Mouse (Mus musculus) layer of hippocampus, adult 2 months (tissue): ENCODE data around the gene Adamtsl2. TPM values are rescaled to one million over a fixed set of nuclear protein-coding genes. Genes with fewer than 3 reads are reported as not detected.

Experiments
- DNase-seq, 2 experiments: peaks; one replicate each; pipeline ENCODE4 v3.0.0; 2022; ENCODE audit warnings: low spot score in 2 of 2
- H3K27ac ChIP-seq: fragments of 200-600 bp; 2 replicates; pipeline ENCODE4 v1.8.1; 2022
- H3K4me3 ChIP-seq: fragments of 200-600 bp; 2 replicates; pipeline ENCODE4 v1.8.1; 2022; ENCODE audit warnings: mild to moderate bottlenecking
- CTCF ChIP-seq: fragments of 200-600 bp; conservative IDR thresholded peaks from 2 replicates; pipeline ENCODE4 v1.8.1; 2022; ENCODE audit warnings: antibody characterized with exemption, mild to moderate bottlenecking, moderate library complexity
- total RNA-seq, 2 experiments: library from RNA; stranded (reverse); gene quantifications; 2 replicates each; pipeline ENCODE4 v1.2.3; 2021

Gene Adamtsl2
- total RNA-seq, 2 experiments from 2014 or later: 12.8 to 18.1 TPM

DNA sequence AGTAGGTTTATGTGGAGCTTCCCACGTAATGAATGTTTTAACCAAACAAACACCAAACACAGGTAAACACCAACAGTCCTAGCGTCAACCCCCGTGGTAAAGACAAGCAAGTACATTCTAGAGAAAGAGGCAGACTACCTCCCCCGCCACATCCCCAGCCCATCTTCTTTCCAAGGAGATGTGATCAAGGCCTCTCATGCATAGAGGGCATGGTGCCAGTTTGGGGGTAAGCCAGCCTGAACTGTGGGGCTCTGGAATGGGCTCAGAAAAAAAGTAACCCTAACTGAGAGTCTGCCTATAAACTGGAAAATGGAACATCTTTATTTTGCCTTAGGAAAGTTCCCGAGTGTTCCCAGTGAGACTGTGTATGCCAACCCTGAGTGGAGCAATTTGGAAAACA, 56.8 kb downstream of the Adamtsl2 start:
- DNase-seq: no peak
- TF ChIP-seq CTCF: no peak
- no peak overlapping the region for H3K27ac ChIP-seq
- H3K4me3 ChIP-seq: no peak overlapping the region; the same call in 1 of the 2 replicates

DNA sequence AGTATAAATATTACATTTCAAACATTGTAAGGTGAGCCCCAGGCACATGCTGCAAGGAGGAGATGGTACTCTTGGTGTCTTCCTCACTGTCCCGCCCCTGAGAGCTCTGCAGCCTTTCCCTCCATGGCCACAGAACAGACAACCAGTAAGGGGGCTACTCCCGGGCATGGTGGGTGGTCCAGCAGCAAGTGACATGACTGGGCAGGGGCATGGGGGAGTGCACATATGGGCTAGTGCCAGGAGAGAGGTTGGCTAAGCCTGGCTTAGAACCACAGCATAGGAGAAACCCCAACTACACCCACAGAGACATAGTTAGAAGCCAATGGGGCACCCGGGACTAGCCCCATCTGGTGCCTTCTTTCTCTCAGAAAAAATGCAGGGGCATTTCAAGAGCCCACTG, 57.2 kb downstream of the Adamtsl2 start:
- Histone ChIP-seq H3K4me3 (no peak overlapping the region; the same call in 1 of the 2 replicates), H3K27ac (no peak overlapping the region; the same call in 1 of the 2 replicates)
- DNase-seq: no peak
- no peak for TF ChIP-seq CTCF

DNA sequence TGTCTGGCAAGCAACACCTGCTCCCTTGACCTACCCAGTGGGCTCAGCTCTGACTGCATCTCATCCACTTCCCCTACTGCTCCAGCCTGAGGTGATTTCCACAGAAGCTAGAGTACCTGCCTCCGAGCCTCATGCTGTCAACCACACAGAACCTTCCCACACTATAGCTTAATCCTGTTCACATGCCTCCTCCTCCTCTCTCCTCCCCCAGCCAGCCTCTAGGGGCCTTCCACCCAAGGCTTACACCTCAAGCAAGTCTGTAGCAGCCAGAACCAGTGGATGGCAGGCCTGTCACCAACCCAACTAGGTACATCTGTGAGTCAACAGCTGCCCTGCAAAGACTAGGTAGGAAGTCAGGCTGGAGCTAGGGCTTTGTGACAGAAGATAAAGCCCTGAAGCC, 57.6 kb downstream of the Adamtsl2 start:
- no peak for TF ChIP-seq CTCF
- Histone ChIP-seq H3K27ac (peak overlapping the region; percentile 33; the same call in 1 of the 2 replicates), H3K4me3 (peak overlapping the region; percentile 20; the same call in 1 of the 2 replicates)
- DNase-seq: no peak

DNA sequence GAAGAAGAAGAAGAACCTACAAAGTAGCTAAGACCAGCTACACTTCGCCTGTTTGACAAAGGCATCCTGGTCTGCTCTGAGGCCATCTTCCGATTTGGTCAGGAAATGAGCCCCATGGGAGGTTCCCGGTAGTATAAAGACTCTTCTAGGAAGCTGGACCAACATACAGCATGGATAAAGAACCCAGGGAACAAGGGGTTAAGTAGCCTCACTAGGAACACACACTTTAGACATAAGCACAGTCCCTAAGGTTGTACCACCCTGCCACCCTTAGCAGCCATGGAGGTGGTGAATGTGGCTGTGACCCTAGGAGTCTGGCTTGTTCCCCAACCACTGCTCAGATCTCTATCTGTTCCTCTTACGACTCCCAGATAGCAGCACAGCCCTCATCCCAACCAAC, 59.2 kb downstream of the Adamtsl2 start:
- no peak for DNase-seq
- Histone ChIP-seq H3K4me3 (peak overlapping the region; percentile 27), H3K27ac (no peak overlapping the region)
- no peak for TF ChIP-seq CTCF

DNA sequence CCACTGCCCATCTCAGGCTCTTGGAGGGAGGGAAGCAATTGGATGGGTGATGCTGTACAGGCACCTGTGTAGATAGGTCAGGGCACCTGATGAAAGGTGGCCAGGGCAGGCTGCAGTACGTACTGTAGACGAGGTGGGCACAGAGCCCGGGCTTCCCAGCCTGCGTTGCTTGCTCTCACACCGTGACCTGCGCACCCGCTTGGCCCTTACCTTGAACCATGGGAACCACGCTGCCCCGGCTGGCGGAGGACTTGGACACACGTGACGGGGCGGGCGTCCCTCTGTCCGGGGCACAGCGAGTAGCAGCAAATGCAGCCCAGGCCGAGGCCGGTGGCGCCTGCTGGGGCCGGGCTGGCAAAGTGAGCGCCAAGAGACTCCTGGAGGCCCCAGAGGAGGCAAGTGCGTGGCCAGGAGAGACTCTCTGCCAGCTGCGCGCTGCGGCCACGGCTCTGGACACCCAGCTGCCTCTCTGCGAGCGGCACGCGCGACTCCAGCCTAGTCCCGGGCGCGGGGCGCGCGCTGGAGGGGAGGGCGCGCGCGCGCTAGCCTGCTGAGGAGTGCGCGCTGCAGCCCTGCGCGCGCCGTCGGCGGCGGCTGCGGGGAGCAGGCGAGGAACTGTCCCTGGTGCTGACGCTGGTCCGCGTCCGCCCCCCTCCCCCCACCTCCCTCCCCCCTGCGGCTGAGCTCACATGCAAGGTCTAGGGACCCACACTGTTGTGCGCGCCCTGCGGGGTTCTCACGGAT, 62.9 kb downstream of the Adamtsl2 start, which contains the start of gene Fam163b:
Gene Fam163b (minus strand): TSS at position 542 of the 744 bp plus-strand sequence.
- Histone ChIP-seq H3K4me3 (peak within 1 kb of the TSS; percentile 75), H3K27ac (peak within 1 kb of the TSS; percentile 95)
- no peak for TF ChIP-seq CTCF
- DNase-seq: peak in 1 of 2 experiments; percentile 55

DNA sequence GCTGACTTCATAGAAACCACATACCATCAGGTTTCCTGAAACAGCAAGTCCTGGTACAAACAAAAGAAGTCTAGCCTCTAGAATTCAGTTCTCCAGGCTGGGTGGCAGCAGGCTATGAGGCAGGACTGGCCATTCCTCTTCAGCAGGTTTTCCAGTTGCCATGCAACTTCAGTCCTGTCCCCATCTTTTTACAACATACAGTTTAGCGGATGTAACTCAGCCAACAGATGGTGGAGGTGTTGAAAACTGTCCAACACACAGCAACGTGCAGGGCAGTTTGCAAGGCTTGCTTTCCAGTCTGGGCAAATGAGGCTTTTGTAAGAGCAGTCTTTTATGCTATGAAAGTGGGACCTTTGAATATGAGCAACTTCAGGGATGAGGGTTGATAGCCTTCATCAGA, 65.8 kb downstream of the Adamtsl2 start:
- DNase-seq: no peak
- peak overlapping the region; percentile 36; the same call in 1 of the 2 replicates for H3K27ac ChIP-seq
- no peak overlapping the region for H3K4me3 ChIP-seq

DNA sequence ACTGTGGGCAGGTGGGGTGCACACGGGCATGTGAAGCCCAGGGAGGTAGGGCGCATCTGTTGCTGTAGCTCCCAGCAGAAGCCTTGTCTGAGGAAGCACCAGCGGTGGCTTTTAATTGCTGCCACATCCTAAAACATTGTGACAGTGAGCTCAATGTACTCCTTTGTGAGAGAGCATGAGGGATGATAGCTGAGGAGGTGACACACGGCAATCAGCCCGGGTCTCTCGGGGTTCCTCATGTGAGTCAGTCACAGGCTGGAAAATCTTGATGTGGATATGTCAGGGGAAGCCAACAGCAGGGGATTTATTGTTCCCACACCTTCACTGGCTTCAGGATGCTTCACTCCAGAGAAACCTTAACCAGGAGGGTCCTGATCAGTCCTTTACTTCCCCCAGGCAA, 67.7 kb downstream of the Adamtsl2 start:
- no peak overlapping the region for H3K27ac ChIP-seq
- DNase-seq: no peak
- TF ChIP-seq CTCF: no peak

More for the DNA sequence above, 65.8 kb downstream of the Adamtsl2 start:
- no peak for TF ChIP-seq CTCF

DNA sequence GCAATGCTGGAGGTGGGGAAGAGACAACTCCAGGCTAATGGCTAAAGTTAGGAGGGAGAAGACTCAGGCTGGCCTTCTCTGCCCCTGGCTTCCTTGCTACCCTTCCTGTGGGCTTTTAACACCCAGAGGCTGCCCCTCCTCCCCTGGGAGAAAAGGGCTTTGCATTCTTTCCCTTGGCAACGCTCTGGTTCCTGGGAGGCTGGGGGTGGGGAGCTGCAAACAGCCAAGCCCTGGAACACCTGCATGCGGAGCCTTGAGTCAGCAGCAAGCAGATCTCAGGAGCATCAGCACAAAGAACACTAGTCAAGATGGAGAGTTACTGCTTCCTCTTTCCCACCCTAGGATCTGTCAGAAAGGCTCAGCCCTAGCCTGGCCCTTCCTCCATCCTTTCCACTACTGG, 70.3 kb downstream of the Adamtsl2 start:
- H3K4me3 ChIP-seq: no peak overlapping the region
- H3K27ac ChIP-seq: no peak overlapping the region
- no peak for DNase-seq
- no peak for TF ChIP-seq CTCF

More for the DNA sequence above, 67.7 kb downstream of the Adamtsl2 start:
- H3K4me3 ChIP-seq: no peak overlapping the region

DNA sequence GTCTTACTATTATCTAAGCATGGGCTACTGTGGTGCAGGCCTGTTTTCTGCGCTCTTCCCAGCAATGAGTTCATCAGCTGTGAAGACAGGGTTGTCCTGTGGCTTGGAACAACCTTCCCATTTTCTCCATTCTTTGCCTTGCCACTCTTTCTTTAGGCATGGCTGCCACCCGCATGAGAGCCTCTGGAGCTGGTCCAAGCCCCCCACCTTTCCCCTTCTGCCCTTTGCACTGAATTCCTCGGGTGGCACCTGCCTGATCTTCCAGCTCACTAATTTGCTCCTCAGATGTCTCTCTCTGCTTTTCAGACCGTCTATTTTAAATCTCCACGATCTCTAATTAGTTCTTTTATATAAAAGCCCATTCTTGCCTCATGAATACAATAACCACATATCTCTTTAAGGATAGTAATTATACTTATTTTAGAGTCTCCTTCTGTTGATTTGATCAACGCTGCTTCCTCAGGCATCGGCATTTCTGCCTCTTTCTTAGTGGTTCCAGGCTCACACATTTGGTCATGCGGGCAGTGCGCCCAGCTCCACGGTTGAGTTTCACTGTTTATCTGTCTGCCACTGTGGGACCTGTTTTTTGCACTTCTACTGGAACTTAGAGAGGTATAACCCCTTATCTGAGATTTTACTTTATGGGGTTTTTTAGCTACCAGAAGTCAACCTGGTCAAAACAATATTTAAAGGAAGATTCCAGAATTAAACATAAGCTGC, 75.4 kb downstream of the Adamtsl2 start:
- TF ChIP-seq CTCF: no peak
- H3K27ac ChIP-seq: no peak overlapping the region
- no peak overlapping the region for H3K4me3 ChIP-seq
- no peak for DNase-seq

DNA sequence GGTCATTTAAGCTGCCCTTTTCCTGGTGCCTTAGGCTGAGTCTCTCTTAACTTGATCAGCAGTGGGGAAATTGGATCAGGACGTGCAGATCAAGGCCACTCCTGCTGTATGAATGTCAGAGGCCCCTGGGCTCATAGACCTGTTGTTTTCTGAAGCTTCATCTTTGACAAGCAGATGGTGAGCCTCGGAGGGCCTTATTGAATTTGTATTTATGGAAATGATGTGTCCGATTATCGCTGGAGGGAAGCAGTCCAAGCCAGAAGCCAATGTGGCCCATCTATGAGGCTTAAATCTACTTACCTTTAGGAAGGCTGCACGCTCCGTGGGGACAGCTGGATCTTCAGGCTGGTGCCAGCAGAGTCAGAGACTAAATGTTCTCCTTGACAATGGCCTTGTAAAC, 77.4 kb downstream of the Adamtsl2 start:
- DNase-seq: no peak
- H3K4me3 ChIP-seq: no peak overlapping the region
- TF ChIP-seq CTCF: no peak
- H3K27ac ChIP-seq: no peak overlapping the region

Other genes with a start within 250 kb of the Adamtsl2 start
- gene Abo, start 214.4 kb upstream of the Adamtsl2 start, total RNA-seq: not detected
- 10 to 100 TPM; 24.3 to 27.6 TPM for gene Surf6, start 176.5 kb upstream of the Adamtsl2 start, total RNA-seq
- gene Med22, start 168.7 kb upstream of the Adamtsl2 start, total RNA-seq: 10 to 100 TPM; 44.6 to 46.5 TPM
- 100 to 1,000 TPM; 245 to 261 TPM for gene Rpl7a, start 168.6 kb upstream of the Adamtsl2 start, total RNA-seq
- 10 to 100 TPM; 35.9 to 36.9 TPM for gene Surf2, start 163.0 kb upstream of the Adamtsl2 start, total RNA-seq
- 100 to 1,000 TPM in 1 of 2 experiments, 10 to 100 TPM in 1; 96.7 to 101 TPM for gene Surf1, start 162.8 kb upstream of the Adamtsl2 start, total RNA-seq
- gene Surf4, start 145.5 kb upstream of the Adamtsl2 start, total RNA-seq: 10 to 100 TPM; 51.9 to 55.2 TPM
- gene Stkld1, start 145.3 kb upstream of the Adamtsl2 start, total RNA-seq: under 1 TPM in 1 of 2 experiments, not detected in 1; 0.27 TPM
- gene Rexo4, start 115.0 kb upstream of the Adamtsl2 start, total RNA-seq: 10 to 100 TPM; 57.4 to 62.2 TPM
- 1 to 10 TPM in 1 of 2 experiments, under 1 TPM in 1; 0.90 to 1.1 TPM for gene Adamts13, start 106.0 kb upstream of the Adamtsl2 start, total RNA-seq
- 10 to 100 TPM; 45.0 to 47.0 TPM for gene Cacfd1, start 69.5 kb upstream of the Adamtsl2 start, total RNA-seq
- 10 to 100 TPM; 38.4 to 42.3 TPM for gene Slc2a6, start 51.4 kb upstream of the Adamtsl2 start, total RNA-seq
- under 1 TPM; 0.51 to 0.71 TPM for gene Mymk, start 7.2 kb upstream of the Adamtsl2 start, total RNA-seq
- gene Fam163b, start 63.1 kb downstream of the Adamtsl2 start, total RNA-seq: 100 to 1,000 TPM; 132 to 144 TPM
- 1 to 10 TPM in 1 of 2 experiments, under 1 TPM in 1; 0.46 to 1.4 TPM for gene Dbh, start 85.9 kb downstream of the Adamtsl2 start, total RNA-seq
- 1 to 10 TPM; 5.3 to 6.3 TPM for gene Sardh, start 169.0 kb downstream of the Adamtsl2 start, total RNA-seq